Mouse (Mus musculus): ENCODE data around the gene Tomm7. TPM values are rescaled to one million over a fixed set of nuclear protein-coding genes. Genes with fewer than 3 reads are reported as not detected.
A peak's percentile ranks its signal among the peaks of the same experiment; 100 is the strongest.

The Tomm7 gene
- total and polyA plus RNA-seq, 3 experiments: 133 to 184 (median 142) TPM

- Histone ChIP-seq H3K9me3 (replicated peaks; ENCODE audit: low read length) (no peaks in the 10 kb centered on the region), H3K27ac (ENCODE audit: insufficient read depth, low read depth) (peak overlapping the region; percentile 86), H3K36me3 (replicated peaks in 1 of 2; ENCODE audit: control insufficient read depth in 1 of 2, insufficient read depth in 1 of 2, low read length in 1 of 2) (no peaks in the 10 kb centered on the region), H3K4me3 (replicated peaks in 1 of 3; ENCODE audit: low read depth in 2 of 3, low read length in 2 of 3, poor library complexity in 1 of 3) (no peak overlapping the region), H3K27me3 (replicated peaks) (no peaks in the 10 kb centered on the region), H3K9ac (ENCODE audit: insufficient read depth, low read depth) (peak overlapping the region; percentile 46), H3K4me1 (ENCODE audit: control insufficient read depth in 1 of 2, insufficient read depth in 2 of 2) (peaks cover 30 to 49% of the 10 kb centered on the region in 2 experiments), H3K4me2 (ENCODE audit: insufficient read depth, low read depth, poor library complexity, severe bottlenecking) (peak overlapping the region; percentile 68), H3K79me2 (replicated peaks; ENCODE audit: control insufficient read depth, extremely low read depth, insufficient read depth, poor library complexity, severe bottlenecking) (no peaks in the 10 kb centered on the region)
- dilution Hi-C loops (cut with MboI; ENCODE audit: extremely low pct_ligation_motif_present, extremely low pct_unique_long_range_greater_than_20kb, low sequenced_read_pairs) (no loop called here), in situ Hi-C loops (cut with MboI; ENCODE audit: low pct_ligation_motif_present, low pct_unique_long_range_greater_than_20kb, low sequenced_read_pairs) (loop anchor here (25.0 kb wide), 1 partner anchor 369 kb away; no protein-coding TSS in a partner anchor)
- TF ChIP-seq MAX (IDR thresholded peaks at IDR 0.05; ENCODE audit: low read length) (peak; percentile 66), NELFE (IDR thresholded peaks at IDR 0.05; ENCODE audit: low read depth, low read length) (0 out of 2 replicates have a peak, but pooled peaks have one; percentile 19), MXI1 (IDR thresholded peaks at IDR 0.05; ENCODE audit: low read depth, low read length) (0 out of 2 replicates have a peak, but pooled peaks have one; percentile 50), ZNF384 (IDR thresholded peaks at IDR 0.05; ENCODE audit: low read depth, low read length) (no peak)
- DNase-seq (ENCODE audit: extremely low read depth): no peak
These were observed 49.3 kb upstream of the Tomm7 start for GRCm38 (mm10) chr5:23893156-23893863.

- H3K4me2 ChIP-seq (ENCODE audit: insufficient read depth, low read depth, poor library complexity, severe bottlenecking): no peak overlapping the region; the same call in 1 of the 2 replicates
- H3K9ac ChIP-seq (ENCODE audit: insufficient read depth, low read depth): peak overlapping the region; percentile 19; the same call in 1 of the 2 replicates
- TF ChIP-seq ETS1 (conservative IDR thresholded peaks at IDR 0.05; ENCODE audit: low read depth, low read length): 0 out of 2 replicates have a peak, but pooled peaks have one; percentile 13
- peak in 1 of 2 experiments; percentile 71; a peak in 2 of 4 replicates for TF ChIP-seq CTCF (conservative IDR thresholded peaks at IDR 0.05 in 1 of 2, IDR thresholded peaks at IDR 0.05 in 1 of 2; ENCODE audit: low read depth in 2 of 2, low read length in 2 of 2)
- TF ChIP-seq SMC3 (IDR thresholded peaks at IDR 0.05; ENCODE audit: low read depth, low read length): peak; percentile 68
- peak; percentile 68 for TF ChIP-seq RAD21 (IDR thresholded peaks at IDR 0.05; ENCODE audit: low read depth, low read length)
- TF ChIP-seq MXI1 (IDR thresholded peaks at IDR 0.05; ENCODE audit: low read depth, low read length): no peak
- in situ Hi-C loops (cut with MboI; ENCODE audit: low pct_ligation_motif_present, low pct_unique_long_range_greater_than_20kb, low sequenced_read_pairs): loop anchor here (25.0 kb wide), 1 partner anchor 372 kb away; no protein-coding TSS in a partner anchor
- peak; percentile 64 for DNase-seq (ENCODE audit: extremely low read depth)
- peaks cover 11% of the 10 kb centered on the region for H3K9me3 ChIP-seq (replicated peaks; ENCODE audit: low read length)
- no peaks in the 10 kb centered on the region for H3K27me3 ChIP-seq (replicated peaks)
- H3K79me2 ChIP-seq (replicated peaks; ENCODE audit: control insufficient read depth, extremely low read depth, insufficient read depth, poor library complexity, severe bottlenecking): no peaks in the 10 kb centered on the region
- no peaks in the 10 kb centered on the region for H3K36me3 ChIP-seq (replicated peaks in 1 of 2; ENCODE audit: control insufficient read depth in 1 of 2, insufficient read depth in 1 of 2, low read length in 1 of 2)
- dilution Hi-C loops (cut with MboI; ENCODE audit: extremely low pct_ligation_motif_present, extremely low pct_unique_long_range_greater_than_20kb, low sequenced_read_pairs): no loop called here
- H3K4me3 ChIP-seq (replicated peaks in 1 of 3; ENCODE audit: low read depth in 2 of 3, low read length in 2 of 3, poor library complexity in 1 of 3): no peak overlapping the region
- H3K4me1 ChIP-seq (ENCODE audit: control insufficient read depth in 1 of 2, insufficient read depth in 2 of 2): peaks cover 26 to 40% of the 10 kb centered on the region in 2 experiments
- no peak overlapping the region for H3K27ac ChIP-seq (ENCODE audit: insufficient read depth, low read depth)
These were observed 46.8 kb upstream of the Tomm7 start for GRCm38 (mm10) chr5:23890734-23891133.

GRCm38 (mm10) chr5:23889461-23889860 lies 45.5 kb upstream of the Tomm7 start:
- Histone ChIP-seq H3K9me3 (replicated peaks; ENCODE audit: low read length) (peaks cover 11% of the 10 kb centered on the region), H3K4me3 (replicated peaks in 1 of 3; ENCODE audit: low read depth in 2 of 3, low read length in 2 of 3, poor library complexity in 1 of 3) (no peak overlapping the region), H3K4me1 (ENCODE audit: control insufficient read depth in 1 of 2, insufficient read depth in 2 of 2) (peaks cover 18 to 28% of the 10 kb centered on the region in 2 experiments), H3K4me2 (ENCODE audit: insufficient read depth, low read depth, poor library complexity, severe bottlenecking) (no peak overlapping the region), H3K79me2 (replicated peaks; ENCODE audit: control insufficient read depth, extremely low read depth, insufficient read depth, poor library complexity, severe bottlenecking) (no peaks in the 10 kb centered on the region), H3K9ac (ENCODE audit: insufficient read depth, low read depth) (no peak overlapping the region), H3K27ac (ENCODE audit: insufficient read depth, low read depth) (no peak overlapping the region), H3K27me3 (replicated peaks) (no peaks in the 10 kb centered on the region), H3K36me3 (replicated peaks in 1 of 2; ENCODE audit: control insufficient read depth in 1 of 2, insufficient read depth in 1 of 2, low read length in 1 of 2) (no peaks in the 10 kb centered on the region)
- DNase-seq (ENCODE audit: extremely low read depth): no peak
- in situ Hi-C loops (cut with MboI; ENCODE audit: low pct_ligation_motif_present, low pct_unique_long_range_greater_than_20kb, low sequenced_read_pairs) (loop anchor here (25.0 kb wide), 1 partner anchor 373 kb away; no protein-coding TSS in a partner anchor), dilution Hi-C loops (cut with MboI; ENCODE audit: extremely low pct_ligation_motif_present, extremely low pct_unique_long_range_greater_than_20kb, low sequenced_read_pairs) (no loop called here)
- TF ChIP-seq GABPA (IDR thresholded peaks at IDR 0.05; ENCODE audit: insufficient replicate concordance, low read depth, low read length) (no peak), CHD1 (IDR thresholded peaks at IDR 0.05; ENCODE audit: low read depth, low read length) (no peak), MAFK (IDR thresholded peaks at IDR 0.05; ENCODE audit: insufficient replicate concordance, low read length) (no peak), ZNF384 (IDR thresholded peaks at IDR 0.05; ENCODE audit: low read depth, low read length) (no peak), RAD21 (IDR thresholded peaks at IDR 0.05; ENCODE audit: low read depth, low read length) (peak; percentile 18), CTCF (conservative IDR thresholded peaks at IDR 0.05 in 1 of 2, IDR thresholded peaks at IDR 0.05 in 1 of 2; ENCODE audit: low read depth in 2 of 2, low read length in 2 of 2) (peak in 1 of 2 experiments; percentile 40; a peak in 2 of 4 replicates), KAT2A (IDR thresholded peaks at IDR 0.05; ENCODE audit: insufficient replicate concordance, low read length) (no peak), EP300 (IDR thresholded peaks at IDR 0.05; ENCODE audit: low read length) (no peak), MAZ (IDR thresholded peaks at IDR 0.05; ENCODE audit: low read depth, low read length) (no peak)

All from CH12.LX (cell line).